In the genomic region with DNA sequence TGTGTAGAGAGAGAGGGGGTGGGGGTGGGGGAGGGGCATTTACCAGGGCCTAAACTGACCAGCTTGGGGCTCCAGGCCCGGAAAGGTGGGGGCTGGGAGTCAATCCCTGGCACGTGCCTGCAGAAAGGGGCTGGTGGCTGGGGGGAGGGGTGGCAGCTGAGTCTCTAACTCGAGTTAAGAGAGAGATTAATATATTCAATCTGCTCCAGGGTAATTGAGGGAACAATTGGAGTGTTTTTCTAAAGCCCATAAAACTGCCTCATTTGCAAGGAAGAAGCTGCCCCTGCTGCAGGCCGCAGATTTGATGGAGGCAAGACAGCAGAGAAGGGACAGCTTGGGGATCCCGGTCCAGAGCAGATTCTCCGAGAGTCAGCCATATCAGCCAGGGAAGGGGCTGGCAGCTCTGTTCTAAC, we compare ENCODE assay signal across 8 mouse cellular contexts. TPM values are rescaled to one million over a fixed set of nuclear protein-coding genes. Genes with fewer than 3 reads are reported as not detected.
A peak's percentile ranks its signal among the peaks of the same experiment; 100 is the strongest.
DNase-seq lines count a peak whose midpoint lies in the region; ATAC-seq and TF ChIP-seq lines count a peak whose summit lies in the region.

No protein-coding gene starts in this region.

- no peaks in the 10 kb centered on the region for H3K36me3 ChIP-seq in E14TG2a.4 (ENCODE audit: insufficient read depth, low read length)
- no peaks in the 10 kb centered on the region for H3K36me3 ChIP-seq in liver, embryonic 13.5 days

- no peak for TF ChIP-seq CTCF in E14TG2a.4 (conservative IDR thresholded peaks at IDR 0.05; ENCODE audit: low read length)

- peak; percentile 72 to 88 for DNase-seq in cerebellum, postnatal 14 days
- DNase-seq in cerebellum, adult 8-10 months, result no peak
- peak; percentile 79 for DNase-seq in forelimb bud, embryonic 11.5 days (ENCODE audit: low read depth, low spot score)
- no peak for DNase-seq in liver, embryonic 13.5 days
- DNase-seq in adrenal gland, postnatal 10 days, result no peak
- DNase-seq in left cerebral cortex, postnatal 25 days (ENCODE audit: low spot score in 2 of 2), result no peak

- H3K4me1 ChIP-seq in E14TG2a.4 (replicated peaks; ENCODE audit: low read depth, low read length), result peaks cover 54% of the 10 kb centered on the region
- peaks cover 11% of the 10 kb centered on the region; the same call in 1 of the 2 replicates for H3K4me1 ChIP-seq in liver, embryonic 13.5 days (replicated peaks)

- H3K4me3 ChIP-seq in E14TG2a.4 (replicated peaks; ENCODE audit: low read length), result peak overlapping the region; percentile 70
- no peak overlapping the region for H3K4me3 ChIP-seq in liver, embryonic 13.5 days (replicated peaks)

- intact Hi-C loops in left cerebral cortex, postnatal 25 days (cut with DNase I), result no loop called here

- H3K27ac ChIP-seq in liver, embryonic 13.5 days, result no peak overlapping the region

- peak overlapping the region; percentile 25; the same call in 1 of the 2 replicates for H3K4me2 ChIP-seq in liver, embryonic 13.5 days

- H3K27me3 ChIP-seq in E14TG2a.4 (ENCODE audit: insufficient read depth, low read length), result peaks cover 86% of the 10 kb centered on the region
- H3K27me3 ChIP-seq in liver, embryonic 13.5 days, result peaks cover 72% of the 10 kb centered on the region

- no peak overlapping the region for H3K9ac ChIP-seq in liver, embryonic 13.5 days

- 10% methylated on average over 6 of the region's 6 CpGs for WGBS in liver, embryonic 13.5 days (ENCODE audit: insufficient replicate concordance)

- ATAC-seq in liver, embryonic 13.5 days (ENCODE audit: low read depth), result no peak
- no peak for ATAC-seq in megakaryocyte-erythroid progenitor cell, adult 5-6 weeks (replicated peaks; ENCODE audit: low FRiP score, low TSS enrichment, poor library complexity, severe bottlenecking)

- H3K9me3 ChIP-seq in E14TG2a.4 (ENCODE audit: low read length), result no peaks in the 10 kb centered on the region
- no peaks in the 10 kb centered on the region for H3K9me3 ChIP-seq in liver, embryonic 13.5 days (replicated peaks)

RNA-seq across cellular contexts. Expression of a gene that starts 5.8 kb away (rescaled TPM):
- polyA plus RNA-seq in liver, embryonic 13.5 days (2015; fragmentation: Nextera tagmentation; extraction: Ambion mirVana), result not detected in 2 replicates
- total RNA-seq in megakaryocyte-erythroid progenitor cell, adult 5-6 weeks (2014; fragmentation: Nextera tagmentation), result not detected in 2 replicates
- not detected in 2 replicates for total RNA-seq in megakaryocyte-erythroid progenitor cell, adult 5-6 weeks (2017)
- under 1 TPM in 1 of 2 experiments, not detected in 1; 0.12 TPM for total RNA-seq in adrenal gland, postnatal 10 days (2021)
- total RNA-seq in left cerebral cortex, postnatal 25 days (2021), result 1 to 10 TPM in 1 of 2 experiments, under 1 TPM in 1; 0.55 to 1.1 TPM

RNA-seq across cellular contexts. Expression of a gene that starts 49.3 kb away (rescaled TPM):
- polyA plus RNA-seq in liver, embryonic 13.5 days (2015; fragmentation: Nextera tagmentation; extraction: Ambion mirVana), result 0.05 and 0.35 TPM in 2 replicates
- not detected in 2 replicates for total RNA-seq in megakaryocyte-erythroid progenitor cell, adult 5-6 weeks (2014; fragmentation: Nextera tagmentation)
- total RNA-seq in megakaryocyte-erythroid progenitor cell, adult 5-6 weeks (2017), result not detected in 2 replicates
- 1 to 10 TPM; 1.1 to 1.3 TPM for total RNA-seq in adrenal gland, postnatal 10 days (2021)
- total RNA-seq in left cerebral cortex, postnatal 25 days (2021), result 1 to 10 TPM; 7.2 to 8.7 TPM

Comparison
In these comparisons a context has a peak if more than half of its experiments do, and no peak if none do; other contexts are left out.
1. DNase-seq: peak in cerebellum, postnatal 14 days (2 of 2) and forelimb bud, embryonic 11.5 days (single experiment); none in cerebellum, adult 8-10 months (single experiment), liver, embryonic 13.5 days (single experiment), adrenal gland, postnatal 10 days (single experiment) and left cerebral cortex, postnatal 25 days (0 of 2).